Mouse (Mus musculus) C2C12 (cell line): ENCODE measurements around the gene Cyth4. TPM values are rescaled to one million over a fixed set of nuclear protein-coding genes. Genes with fewer than 3 reads are reported as not detected.

Experiments
- H3K27me3 ChIP-seq: one replicate; pipeline ENCODE4 v1.6.1; 2011; ENCODE audit not compliant: control insufficient read depth, insufficient read depth, insufficient read length
- H3K36me3 ChIP-seq: one replicate; pipeline ENCODE4 v1.6.1; 2011; ENCODE audit not compliant: control insufficient read depth, insufficient read depth
- H3K4me3 ChIP-seq: one replicate; pipeline ENCODE4 v1.5.1; 2011; ENCODE audit warnings: mild to moderate bottlenecking, control low read depth; ENCODE audit not compliant: poor library complexity, insufficient read depth, severe bottlenecking
- H3K79me2 ChIP-seq: one replicate; pipeline ENCODE4 v1.6.1; 2011; ENCODE audit not compliant: control insufficient read depth, insufficient read depth
- H3K79me3 ChIP-seq: one replicate; pipeline ENCODE4 v1.6.1; 2011; ENCODE audit warnings: low read depth, control low read depth
- H3ac ChIP-seq: one replicate; pipeline ENCODE3; 2011; ENCODE audit warnings: low read depth; ENCODE audit not compliant: control insufficient read depth, insufficient read length
- CEBPB ChIP-seq: IDR thresholded peaks from one replicate; pipeline ENCODE4 v1.6.1; 2011; ENCODE audit warnings: low read depth, mild to moderate bottlenecking, control low read depth, moderate library complexity
- CTCF ChIP-seq: IDR thresholded peaks from one replicate; pipeline ENCODE4 v1.5.1; 2011; ENCODE audit not compliant: control insufficient read depth, insufficient read depth, insufficient read length
- FOSL1 ChIP-seq: IDR thresholded peaks from one replicate; pipeline ENCODE4 v1.8.0; 2011; ENCODE audit warnings: mild to moderate bottlenecking, low read length; ENCODE audit not compliant: poor library complexity, insufficient read depth, severe bottlenecking
- MAX ChIP-seq: IDR thresholded peaks from one replicate; pipeline ENCODE4 v1.6.1; 2011; ENCODE audit warnings: mild to moderate bottlenecking, control low read depth
- MYOD1 ChIP-seq: IDR thresholded peaks from one replicate; pipeline ENCODE4 v1.6.1; 2011; ENCODE audit warnings: low read depth; ENCODE audit not compliant: control insufficient read depth, insufficient read length
- MYOG ChIP-seq: IDR thresholded peaks from one replicate; pipeline ENCODE4 v1.6.1; 2011; ENCODE audit not compliant: control insufficient read depth, insufficient read length; ENCODE audit errors: extremely low read depth
- USF1 ChIP-seq: IDR thresholded peaks from one replicate; pipeline ENCODE4 v1.6.1; 2011; ENCODE audit warnings: low read depth, mild to moderate bottlenecking, control low read depth, moderate library complexity
- polyA plus RNA-seq: library from polyadenylated mRNA; unstranded; fragments of >200 nt; fragmentation: generic; extraction: Trizol; gene quantifications from one replicate; pipeline ENCODE4 v1.2.1, GENCODE M21; 2012; ENCODE audit warnings: missing spikeins

The Cyth4 gene
- polyA plus RNA-seq, 1 experiment: 0.21 TPM

DNA sequence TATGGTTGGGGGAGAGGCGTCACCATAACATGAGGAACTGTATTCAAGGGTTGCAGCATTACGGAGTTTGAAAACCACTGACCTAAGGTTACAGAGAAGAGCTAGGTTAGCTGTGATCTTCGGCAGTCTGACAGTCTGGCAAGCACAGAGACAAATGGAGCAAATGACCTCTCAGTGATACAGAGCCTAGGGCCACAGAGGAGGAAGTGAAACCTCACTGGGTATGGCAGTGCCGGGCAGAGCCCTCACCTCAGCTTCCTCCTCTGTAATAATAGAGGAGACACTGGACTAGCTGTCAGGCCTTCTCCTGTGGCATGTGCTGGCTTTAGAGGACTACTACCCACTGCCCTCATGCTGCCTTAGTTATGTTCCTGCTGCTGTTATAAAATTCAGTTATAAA is 7.9 kb upstream of the Cyth4 start:
- no peaks in the 10 kb centered on the region for H3K79me2 ChIP-seq
- peaks cover 15% of the 10 kb centered on the region for H3K27me3 ChIP-seq
- no peak for TF ChIP-seq MAX
- no peak for TF ChIP-seq MYOD1
- TF ChIP-seq CEBPB: no peak
- TF ChIP-seq MYOG: no peak
- no peak for TF ChIP-seq USF1
- TF ChIP-seq CTCF: no peak
- no peak for TF ChIP-seq FOSL1

DNA sequence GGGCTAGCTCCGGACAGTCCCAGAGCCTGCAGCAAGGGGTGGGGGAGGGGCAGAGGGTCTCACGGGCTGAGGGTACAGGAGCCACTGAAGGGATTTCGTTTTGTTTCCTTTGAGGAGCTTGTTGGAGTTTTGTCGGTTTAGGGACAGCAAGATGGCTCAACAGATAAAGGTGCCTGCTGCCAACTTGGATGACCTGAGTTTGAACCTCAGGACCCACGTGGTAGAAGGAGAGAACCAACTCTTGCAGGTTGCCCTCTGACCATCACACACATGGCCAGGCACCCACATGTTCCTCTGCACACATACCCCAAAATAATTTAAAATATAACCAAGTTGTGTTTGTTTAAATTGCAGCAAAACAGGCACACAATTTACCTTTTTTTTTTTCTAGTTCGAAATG is 6.9 kb upstream of the Cyth4 start:
- Histone ChIP-seq H3ac (no peak overlapping the region), H3K79me2 (no peaks in the 10 kb centered on the region), H3K36me3 (no peaks in the 10 kb centered on the region), H3K4me3 (no peak overlapping the region), H3K27me3 (peaks cover 15% of the 10 kb centered on the region), H3K79me3 (no peaks in the 10 kb centered on the region)
- TF ChIP-seq MYOG (no peak), CTCF (no peak), MAX (no peak), MYOD1 (no peak), FOSL1 (no peak), CEBPB (no peak), USF1 (no peak)

More for the DNA sequence above, 7.9 kb upstream of the Cyth4 start:
- no peak overlapping the region for H3ac ChIP-seq
- H3K36me3 ChIP-seq: no peaks in the 10 kb centered on the region
- H3K79me3 ChIP-seq: no peaks in the 10 kb centered on the region
- H3K4me3 ChIP-seq: no peak overlapping the region

DNA sequence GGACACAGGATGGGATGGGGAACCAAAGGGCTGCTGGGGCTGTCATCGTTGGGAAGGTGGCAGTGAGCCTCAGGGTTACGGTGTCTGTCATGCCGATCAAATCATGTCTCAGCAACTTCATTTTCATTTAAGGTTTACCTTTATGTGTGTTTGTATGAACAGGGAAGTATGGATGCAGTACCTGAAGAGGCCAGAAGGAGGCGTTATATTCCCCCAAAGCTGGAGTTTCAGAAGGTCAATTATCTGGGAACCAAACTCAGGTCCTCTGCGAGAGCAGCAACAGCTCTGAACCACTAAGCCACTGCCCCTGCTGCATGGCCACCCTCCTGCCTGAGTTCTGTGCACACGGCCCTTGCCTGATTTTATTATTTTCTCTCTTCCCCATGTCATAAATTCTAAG is 6.1 kb upstream of the Cyth4 start:
- Histone ChIP-seq H3ac (no peak overlapping the region), H3K79me3 (no peaks in the 10 kb centered on the region), H3K79me2 (no peaks in the 10 kb centered on the region), H3K27me3 (peaks cover 15% of the 10 kb centered on the region), H3K36me3 (no peaks in the 10 kb centered on the region), H3K4me3 (no peak overlapping the region)
- TF ChIP-seq CEBPB: no peak
- TF ChIP-seq MYOD1: no peak
- no peak for TF ChIP-seq CTCF
- TF ChIP-seq MAX: no peak
- TF ChIP-seq MYOG: no peak
- no peak for TF ChIP-seq FOSL1
- no peak for TF ChIP-seq USF1

DNA sequence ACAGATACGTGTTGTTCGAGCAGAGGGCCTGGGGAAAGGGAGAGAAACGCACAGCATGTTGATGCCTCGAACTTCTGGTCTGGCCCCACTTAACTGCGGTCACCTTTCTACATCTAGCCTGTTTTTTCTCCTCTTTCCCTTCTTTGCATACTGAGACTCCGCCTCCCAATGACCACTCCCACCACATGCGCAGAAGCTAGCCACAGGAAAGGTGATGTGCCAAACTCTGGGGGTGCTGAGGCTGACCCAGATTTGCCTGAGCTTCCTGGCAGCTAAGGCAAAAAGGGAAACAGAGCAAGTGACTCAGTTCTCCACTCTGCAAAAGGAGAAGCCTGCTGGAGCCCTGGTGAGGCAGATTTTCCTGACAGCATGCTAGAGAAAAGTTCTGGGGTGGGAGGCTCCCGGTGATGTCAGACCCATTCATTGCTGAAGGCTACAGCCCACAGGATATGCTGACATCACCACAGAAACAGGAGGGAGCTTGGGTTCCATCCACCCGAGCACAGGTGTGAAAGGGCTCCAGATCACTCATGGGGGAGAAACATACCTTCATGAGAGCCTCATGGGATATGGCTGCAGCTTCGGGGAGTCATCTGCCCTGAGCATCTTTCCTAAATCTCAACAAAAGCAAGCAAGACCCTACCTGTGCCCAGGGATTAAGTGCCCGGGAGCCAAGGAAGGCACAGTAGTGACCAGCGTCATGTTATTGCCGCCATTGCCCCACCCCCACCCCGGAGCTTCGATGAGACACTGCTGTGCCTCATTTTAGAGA is 5.0 kb upstream of the Cyth4 start:
- no peaks in the 10 kb centered on the region for H3K79me3 ChIP-seq
- no peaks in the 10 kb centered on the region for H3K79me2 ChIP-seq
- peaks cover 12% of the 10 kb centered on the region for H3K27me3 ChIP-seq
- TF ChIP-seq MAX (no peak), MYOD1 (no peak), CEBPB (no peak), MYOG (no peak), FOSL1 (no peak), USF1 (no peak), CTCF (no peak)
- no peak overlapping the region for H3ac ChIP-seq
- H3K36me3 ChIP-seq: no peaks in the 10 kb centered on the region
- no peak overlapping the region for H3K4me3 ChIP-seq

DNA sequence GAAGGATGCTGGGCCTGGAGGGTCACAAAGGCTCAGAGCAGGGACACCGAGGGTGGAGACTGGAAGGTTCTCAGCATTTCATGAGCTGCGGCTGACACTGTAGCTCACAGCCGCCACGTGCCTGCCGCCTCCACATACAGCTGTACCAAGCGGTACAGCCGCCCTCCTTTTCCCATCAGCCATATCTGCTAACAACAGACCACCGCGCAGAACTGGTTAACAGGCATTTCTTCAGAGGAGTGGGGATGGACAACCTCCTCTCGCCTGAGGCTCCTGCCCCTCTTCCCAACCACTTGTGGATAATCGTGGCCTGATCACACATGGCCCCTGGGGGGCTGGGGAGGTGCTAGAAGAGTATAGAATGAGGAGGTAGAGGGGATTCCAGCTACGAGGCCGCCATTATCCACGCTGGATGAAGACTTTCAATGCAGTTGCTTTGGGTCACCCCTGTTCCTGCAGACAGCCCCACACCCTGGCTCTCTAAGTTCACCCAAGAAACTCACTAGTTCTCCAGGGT is 4.3 kb upstream of the Cyth4 start:
- H3K4me3 ChIP-seq: no peak overlapping the region

DNA sequence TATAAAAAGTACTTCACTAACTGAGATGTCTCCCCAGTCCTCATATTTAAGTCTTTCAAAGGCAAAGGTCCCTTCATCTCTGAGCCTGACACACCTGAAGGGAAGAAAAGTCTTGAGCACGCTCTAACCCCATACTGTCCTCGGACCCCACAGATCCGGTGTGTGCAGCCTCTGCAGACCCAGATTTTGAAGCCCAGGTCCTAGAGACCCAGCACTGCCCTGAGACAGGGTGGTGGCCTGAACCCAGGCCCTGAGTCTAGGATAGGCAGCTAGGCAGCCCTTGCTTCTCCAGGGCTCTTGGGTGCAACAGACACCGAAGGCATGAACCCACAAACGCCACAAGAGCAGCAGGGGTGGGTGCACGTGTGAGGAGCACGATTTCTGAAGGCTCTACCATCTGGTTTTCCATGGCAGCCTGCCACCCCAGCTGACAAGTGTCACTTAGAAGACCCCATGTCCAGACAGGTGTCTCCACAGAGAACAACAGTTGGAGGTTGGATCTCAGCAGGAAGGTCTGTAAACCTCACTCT is 2.9 kb upstream of the Cyth4 start:
- Histone ChIP-seq H3K79me3 (no peaks in the 10 kb centered on the region), H3K79me2 (no peaks in the 10 kb centered on the region), H3K27me3 (peaks cover 14% of the 10 kb centered on the region), H3K36me3 (no peaks in the 10 kb centered on the region), H3ac (no peak overlapping the region), H3K4me3 (no peak overlapping the region)
- TF ChIP-seq FOSL1: no peak
- TF ChIP-seq MAX: no peak
- TF ChIP-seq MYOG: no peak
- TF ChIP-seq CEBPB: no peak
- TF ChIP-seq MYOD1: no peak

More for the DNA sequence above, 4.3 kb upstream of the Cyth4 start:
- Histone ChIP-seq H3K36me3 (no peaks in the 10 kb centered on the region), H3K79me3 (no peaks in the 10 kb centered on the region), H3K27me3 (peaks cover 12% of the 10 kb centered on the region), H3K79me2 (no peaks in the 10 kb centered on the region), H3ac (no peak overlapping the region)
- TF ChIP-seq CTCF: no peak
- no peak for TF ChIP-seq FOSL1
- no peak for TF ChIP-seq CEBPB
- TF ChIP-seq MYOD1: no peak
- no peak for TF ChIP-seq USF1
- no peak for TF ChIP-seq MAX
- no peak for TF ChIP-seq MYOG
